Mouse (Mus musculus) spleen, adult 12 weeks (tissue): ENCODE data around the gene Galnt15.

Source experiments
- DNase-seq: peaks from one replicate; pipeline ENCODE4 v3.0.0; 2022; ENCODE audit warnings: low spot score

Gene Galnt15

DNA sequence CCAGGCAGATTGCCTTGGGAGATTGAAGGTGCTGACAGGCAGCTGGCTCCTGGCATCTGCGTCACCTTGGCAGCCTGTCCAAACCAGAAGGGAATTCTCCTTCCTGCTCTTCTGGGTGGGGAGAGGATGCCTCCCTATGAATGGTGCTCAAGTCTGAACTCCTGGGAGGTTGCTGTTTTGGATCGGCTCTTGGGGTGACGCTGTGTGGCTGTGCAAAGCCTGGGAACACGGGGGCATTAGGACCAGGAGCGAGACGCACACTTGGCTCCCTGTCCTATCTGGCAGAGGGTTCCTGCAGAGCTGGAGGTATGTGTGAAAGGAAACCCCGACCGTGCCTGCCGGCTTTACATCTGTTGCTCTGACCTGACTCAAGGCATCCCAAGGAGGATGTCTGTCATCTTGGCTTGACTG, at the start of gene Galnt15:
Gene Galnt15 (plus strand): TSS at position 309 of the 411 bp plus-strand sequence.
- no peak for DNase-seq

DNA sequence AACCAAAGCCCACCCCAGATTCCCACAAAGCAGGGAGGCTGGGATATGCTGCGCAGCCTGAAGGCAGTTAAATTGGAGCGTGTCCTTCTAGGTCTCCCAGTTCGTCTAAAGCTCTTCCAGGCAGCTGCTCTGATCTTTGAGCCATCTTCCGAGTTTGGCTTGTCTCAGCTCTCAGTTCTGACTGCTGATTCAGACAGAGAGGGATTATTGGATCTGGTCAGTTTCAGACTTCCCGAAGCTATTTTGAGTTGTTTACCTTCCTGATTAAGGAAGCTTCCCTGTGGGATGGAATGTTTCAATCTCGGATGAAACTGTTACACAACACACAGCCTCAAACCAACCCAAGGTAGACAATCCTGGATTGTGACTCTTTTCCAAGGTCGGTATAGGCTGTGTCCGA, 34.8 kb upstream of the Galnt15 start:
- DNase-seq = no peak

GRCm38 (mm10) chr14:32000941-32001340, 27.8 kb upstream of the Galnt15 start:
- DNase-seq = no peak

DNA sequence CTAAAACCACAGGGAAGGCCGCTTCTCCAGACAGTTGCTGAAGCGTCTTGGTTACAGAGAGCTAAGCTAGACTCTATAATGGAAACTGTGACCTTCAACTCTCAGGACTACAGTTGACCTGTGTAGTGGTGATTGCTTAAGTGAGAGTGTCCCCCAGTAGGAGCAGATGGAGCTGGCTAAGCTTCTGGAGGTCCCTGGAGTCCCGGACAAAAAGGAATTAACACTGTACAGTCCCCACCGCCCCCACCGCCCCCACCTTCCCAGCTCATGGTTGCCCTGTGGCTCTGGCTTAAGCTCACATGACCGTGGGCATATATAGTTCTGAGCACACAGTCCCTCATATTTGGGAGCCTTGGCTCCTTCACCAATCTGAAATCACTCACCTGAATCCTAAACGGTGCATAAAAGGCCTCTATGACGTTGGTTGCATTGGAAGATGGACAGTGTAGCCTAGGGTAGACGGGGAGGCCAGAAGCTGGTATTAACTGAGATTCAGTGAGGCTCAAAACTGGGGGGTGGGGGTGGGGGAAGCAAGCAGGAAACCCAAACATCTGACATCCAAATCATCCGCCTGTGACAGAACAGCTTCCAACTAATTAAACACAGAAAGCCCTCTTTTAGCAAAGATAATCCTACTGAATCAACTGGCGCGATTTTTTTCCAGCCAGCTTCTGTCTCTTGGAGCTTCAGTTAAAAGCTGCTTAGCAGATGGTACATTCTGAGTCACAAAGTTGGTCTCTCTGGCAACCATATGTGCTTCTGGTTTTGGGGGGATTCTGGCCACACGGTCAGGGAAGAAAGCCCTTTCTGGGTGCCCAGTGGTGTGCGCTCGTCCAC, 26.1 kb upstream of the Galnt15 start:
- DNase-seq = no peak

DNA sequence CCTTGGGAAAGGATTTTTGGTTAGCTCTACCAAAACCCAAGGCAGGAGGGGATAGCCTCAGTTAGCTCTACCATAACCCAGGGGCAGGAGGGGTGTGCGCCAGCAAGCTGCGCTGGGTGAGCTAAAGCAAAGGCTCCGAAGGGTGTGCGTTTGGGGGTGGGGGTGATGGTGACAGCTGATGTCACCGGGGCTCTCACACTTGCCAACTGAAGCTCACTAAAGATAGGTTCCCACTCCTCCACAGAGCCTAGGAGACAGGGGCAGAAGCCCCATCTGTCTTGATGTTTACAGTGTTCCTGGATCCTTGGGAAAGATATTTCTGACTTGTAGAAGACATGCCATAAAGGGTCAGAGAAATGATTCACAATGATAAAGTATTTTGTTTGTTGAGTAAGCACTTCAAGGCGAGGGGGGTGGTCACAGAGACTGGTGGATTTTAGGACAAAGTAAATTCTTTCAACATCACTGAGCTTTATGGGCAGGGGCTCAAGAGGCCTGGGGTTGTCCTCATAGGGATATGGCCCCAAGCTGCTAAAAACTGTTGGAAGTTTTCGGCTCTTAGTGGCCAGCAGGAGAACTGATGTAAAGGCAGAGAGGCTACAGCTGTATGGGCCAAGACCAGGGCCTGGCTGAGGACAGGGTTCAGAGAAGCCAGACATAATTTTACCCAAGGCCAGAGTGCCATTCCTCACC, 24.7 kb upstream of the Galnt15 start:
- no peak for DNase-seq

DNA sequence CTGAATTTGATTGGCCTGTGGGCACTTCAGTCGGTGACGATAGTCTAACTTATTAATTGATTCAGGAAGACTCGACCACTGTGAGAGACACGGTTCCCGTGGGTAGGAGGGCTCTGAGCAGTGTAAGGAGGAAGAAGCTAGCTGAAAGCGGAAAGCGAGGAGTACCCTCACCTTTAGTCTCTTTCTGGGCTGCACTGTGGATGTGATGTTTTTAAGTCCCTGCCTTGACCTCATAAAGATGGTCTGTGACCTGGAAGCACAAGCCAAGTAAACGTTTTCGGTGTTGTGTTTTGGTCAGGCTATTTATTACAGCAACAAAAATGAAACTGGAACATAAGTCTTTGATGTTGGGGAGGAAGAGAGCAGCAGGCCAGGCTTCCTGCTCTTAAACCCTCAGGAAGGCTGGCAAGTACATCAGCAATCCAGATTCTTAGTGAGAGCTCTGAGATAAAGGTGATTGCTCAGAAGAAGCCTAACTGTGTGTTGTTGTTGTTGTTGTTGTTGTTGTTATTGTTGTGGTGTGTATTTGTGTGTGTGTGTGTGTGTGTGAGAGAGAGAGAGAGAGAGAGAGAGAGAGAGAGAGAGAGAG, 23.0 kb upstream of the Galnt15 start:
- no peak for DNase-seq

DNA sequence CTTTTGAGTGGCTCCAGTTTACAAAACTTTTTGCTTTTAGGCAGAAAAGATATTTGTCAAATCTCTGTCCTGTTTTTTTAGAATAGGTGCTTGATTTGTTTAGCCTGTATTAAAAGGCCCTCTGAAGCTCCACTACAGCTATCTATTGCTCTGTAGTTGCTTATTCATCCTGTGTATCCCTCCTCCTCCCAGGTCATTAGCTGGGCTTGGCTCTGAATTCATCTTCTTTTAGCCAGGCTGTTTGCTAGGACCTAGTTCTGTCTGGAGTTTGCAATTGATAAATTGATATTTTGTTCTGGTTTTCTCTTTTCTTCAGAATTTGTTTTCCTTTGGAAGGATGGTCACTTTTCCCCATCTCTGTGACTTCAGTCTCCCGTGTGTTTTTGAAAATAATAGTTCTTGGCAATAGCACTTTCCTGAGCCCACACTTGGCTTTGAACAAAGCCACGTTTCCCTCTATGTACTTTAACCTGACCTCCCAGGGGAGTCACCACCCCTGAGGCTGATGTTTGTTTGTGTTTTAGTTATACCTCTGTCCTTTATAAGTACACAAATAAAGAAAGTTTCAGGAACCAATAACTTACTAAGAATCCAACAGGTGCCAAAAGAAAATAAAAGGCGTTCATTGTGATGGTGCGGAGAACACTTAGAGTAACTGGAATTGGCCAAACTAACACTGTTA, 21.0 kb upstream of the Galnt15 start:
- DNase-seq = no peak

GRCm38 (mm10) chr14:32009715-32010114, 19.1 kb upstream of the Galnt15 start:
- DNase-seq = no peak

DNA sequence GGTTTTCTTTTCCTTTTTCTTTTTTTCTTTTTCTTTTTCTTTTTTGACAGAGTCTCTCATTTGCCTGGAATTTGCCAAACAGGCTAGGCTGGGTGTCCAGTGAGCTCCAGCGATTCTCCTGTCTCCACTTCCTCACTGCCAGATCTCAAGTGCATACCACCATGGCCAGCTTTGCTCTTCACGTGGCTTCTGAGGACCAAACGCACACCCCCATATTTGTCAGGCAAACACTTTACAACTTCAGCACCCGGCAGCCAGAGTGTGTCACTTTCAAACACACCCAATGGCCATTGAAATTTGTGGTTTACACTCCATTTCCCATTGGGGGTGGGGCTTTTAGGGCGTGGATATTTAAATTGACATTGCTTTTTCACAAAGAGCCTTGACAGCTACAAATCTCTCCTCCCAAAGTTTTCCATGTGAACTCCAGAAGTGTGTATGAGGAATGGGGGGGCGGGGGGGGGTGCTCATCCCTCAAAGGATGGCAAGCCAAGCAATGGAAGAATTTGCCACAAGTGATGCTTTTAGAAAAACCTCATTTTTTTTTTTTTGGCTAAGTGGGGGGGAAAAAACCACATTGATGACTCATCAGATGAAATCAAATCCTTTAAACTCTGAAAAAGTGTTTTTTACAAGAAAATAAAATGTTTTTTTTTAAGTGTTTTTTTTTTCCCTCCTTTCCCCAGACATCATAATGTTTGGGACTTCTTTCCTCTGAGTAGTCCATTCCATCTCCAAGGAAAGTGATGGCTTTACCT, 17.1 kb upstream of the Galnt15 start:
- DNase-seq = no peak

GRCm38 (mm10) chr14:32015131-32015770, 13.5 kb upstream of the Galnt15 start:
- DNase-seq = no peak

- DNase-seq = no peak
Observed at GRCm38 (mm10) chr14:32016466-32016865, 12.3 kb upstream of the Galnt15 start.

- DNase-seq = no peak
Observed at GRCm38 (mm10) chr14:32016921-32017320, 11.9 kb upstream of the Galnt15 start.

DNA sequence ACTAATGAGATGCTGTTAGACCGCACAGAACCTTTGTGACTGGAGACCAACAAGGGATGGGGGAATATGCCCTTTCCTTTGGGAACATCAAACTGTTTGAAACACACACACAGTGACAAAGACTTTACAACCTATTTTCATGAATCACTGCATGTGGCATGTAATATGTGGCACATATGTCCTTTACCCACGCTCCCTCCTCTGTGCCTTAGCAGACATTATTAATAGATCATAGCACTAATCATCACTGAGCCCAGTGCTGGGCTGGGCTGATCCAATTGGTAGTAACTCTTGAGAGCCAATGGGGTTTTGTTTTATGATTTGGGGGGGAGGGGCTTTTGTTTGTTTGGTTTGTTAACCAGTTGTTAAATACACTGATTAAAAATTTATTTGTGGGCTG, 11.3 kb upstream of the Galnt15 start:
- no peak for DNase-seq

DNA sequence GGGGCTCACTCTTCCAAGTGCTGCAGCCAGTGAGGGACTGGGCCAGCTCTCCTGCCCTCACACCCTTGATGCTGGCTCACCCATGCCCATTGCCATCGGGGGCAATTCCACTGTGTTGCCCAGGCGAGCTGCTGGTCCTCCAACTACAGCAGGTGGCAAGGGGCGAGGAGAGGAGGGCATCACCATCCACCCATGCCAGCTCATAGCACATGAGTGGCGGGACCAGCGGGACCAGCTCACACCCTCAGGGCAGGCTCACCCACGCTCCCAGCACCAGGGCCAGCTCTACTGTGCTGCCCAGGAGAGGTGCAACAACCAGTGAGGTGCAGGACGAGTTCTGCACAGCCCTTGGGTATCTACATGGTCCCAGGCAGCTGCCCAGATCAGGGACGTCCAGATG, 9.7 kb upstream of the Galnt15 start:
- no peak for DNase-seq

DNA sequence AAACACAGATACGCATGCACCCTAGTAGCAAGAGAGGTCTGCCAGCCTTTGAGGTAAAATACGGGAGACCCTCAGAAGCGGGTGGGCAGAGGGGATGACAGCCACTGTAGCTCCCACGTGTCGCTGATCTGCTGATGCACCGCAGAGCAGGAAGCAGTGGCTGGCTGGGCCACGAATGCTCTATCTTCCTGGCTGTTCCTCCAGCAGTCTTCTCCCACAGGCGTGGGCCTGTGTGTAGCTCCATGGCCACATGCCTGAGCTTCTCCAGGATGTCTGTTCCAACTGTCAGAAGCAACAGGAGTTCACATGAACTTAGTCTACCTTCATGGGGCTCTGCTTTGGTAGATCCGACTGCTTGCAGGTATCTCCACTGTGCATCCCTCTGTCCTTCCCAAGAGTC, 6.8 kb upstream of the Galnt15 start:
- DNase-seq = no peak

DNA sequence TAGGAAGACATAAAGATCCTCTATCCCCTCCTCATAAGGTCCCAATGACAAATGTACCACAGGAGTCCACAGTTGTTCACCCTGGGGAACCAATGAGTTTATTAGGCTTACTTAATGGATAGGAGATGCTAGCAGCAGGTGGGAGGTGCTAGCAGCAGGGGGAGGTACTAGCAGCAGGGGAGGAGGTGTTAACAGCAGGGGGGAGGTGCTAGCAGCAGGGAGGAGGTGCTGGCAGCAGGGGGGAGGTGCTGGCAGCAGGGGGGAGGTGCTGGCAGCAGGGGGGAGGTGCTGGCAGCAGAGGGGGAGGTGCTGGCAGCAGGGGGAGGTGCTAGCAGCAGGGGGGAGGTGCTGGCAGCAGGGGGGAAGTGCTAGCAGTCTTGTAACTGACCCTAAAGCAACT, 6.3 kb upstream of the Galnt15 start:
- no peak for DNase-seq

DNA sequence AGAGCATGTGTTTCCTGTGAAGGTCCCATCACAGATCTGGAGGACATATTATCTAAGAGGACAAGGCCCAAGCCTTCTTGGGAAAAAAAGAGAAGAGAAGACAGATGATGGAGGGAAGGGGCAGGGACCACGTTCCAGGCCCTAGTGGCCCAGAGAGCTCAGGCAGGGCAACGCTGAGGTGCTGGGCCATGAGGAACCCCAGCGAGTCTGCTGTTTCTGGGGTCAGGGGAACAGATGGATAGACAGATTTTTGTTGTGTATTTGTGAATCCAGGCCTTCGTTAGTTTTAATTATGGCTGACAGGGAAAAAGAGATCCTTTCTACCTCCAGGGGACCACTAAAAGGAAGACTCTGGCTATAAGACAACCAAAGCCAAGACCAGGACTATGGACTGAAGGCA, 4.9 kb upstream of the Galnt15 start:
- no peak for DNase-seq

- DNase-seq = no peak
Observed at GRCm38 (mm10) chr14:32027218-32027617, 1.6 kb upstream of the Galnt15 start.

DNA sequence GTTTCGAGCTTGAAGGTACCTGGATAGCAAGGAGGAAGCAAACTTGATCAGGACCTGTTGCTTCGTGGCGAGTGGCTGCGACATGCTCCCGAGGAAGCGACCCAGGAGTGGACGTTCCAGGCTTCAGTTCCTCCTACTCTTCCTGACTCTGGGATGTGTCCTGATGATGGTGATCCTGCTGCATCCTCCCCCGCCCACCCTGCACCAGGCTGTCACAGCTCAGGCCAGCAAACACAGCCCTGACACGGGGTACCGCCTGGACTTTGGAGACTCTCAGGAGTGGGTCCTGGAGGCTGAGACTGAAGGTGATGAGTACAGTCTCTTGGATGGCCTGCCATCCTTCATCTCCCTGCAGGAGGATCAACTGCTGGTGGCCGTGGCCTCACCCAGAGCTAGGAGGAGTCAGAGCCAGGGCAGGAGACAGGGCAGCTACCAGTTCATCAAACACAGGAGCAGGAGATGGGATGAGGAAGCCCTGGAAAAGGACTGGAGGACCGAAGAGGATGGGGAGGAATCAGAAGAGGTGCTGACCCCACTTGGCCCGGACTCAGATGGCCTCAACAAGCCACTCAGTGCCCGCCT, 713 bp downstream of the Galnt15 start:
- DNase-seq = no peak

DNA sequence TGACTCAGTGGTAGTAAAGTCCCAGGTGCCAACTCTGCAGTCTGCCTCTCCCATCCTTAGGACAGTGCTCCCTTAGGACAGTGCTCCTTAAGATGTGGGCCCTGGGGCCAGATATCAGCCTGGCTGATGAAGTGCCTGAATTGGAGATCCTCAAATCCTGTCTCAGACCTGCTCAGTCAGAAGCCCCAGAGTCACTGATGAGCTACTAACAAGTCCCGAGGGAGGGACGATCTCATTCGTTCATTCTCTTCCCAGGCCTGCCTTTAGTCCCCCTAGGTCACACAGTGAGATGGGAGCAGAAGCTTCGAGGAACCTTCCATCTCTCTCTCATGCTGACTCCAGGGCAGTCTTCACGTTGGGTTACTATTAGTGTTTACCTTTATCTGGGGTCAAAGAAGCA, 1.3 kb downstream of the Galnt15 start:
- no peak for DNase-seq

DNA sequence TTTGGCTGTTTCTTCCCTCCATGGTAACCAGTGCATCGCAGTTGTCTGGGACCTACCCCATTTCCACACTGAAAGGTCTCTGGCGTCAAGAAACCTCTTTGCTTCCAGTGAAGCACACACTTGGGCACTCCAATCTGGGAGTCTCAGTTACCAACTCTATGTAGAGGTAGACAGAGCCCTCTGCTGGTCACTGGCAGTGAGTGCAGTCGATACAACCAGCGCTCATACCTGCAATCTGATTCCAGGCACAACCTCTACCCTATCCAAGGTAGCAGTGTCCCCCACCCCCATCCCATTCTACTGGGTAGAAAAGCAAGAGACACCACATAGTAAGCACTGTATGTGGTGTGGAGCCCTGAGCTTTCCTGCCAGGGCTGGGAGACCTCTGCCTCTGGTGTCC, 3.7 kb downstream of the Galnt15 start:
- DNase-seq = no peak
